Mouse (Mus musculus): ENCODE measurements around the gene Arhgdia. TPM values are rescaled to one million over a fixed set of nuclear protein-coding genes. Genes with fewer than 3 reads are reported as not detected.

Gene Arhgdia
- total and polyA plus RNA-seq, 2 experiments = 14.9 to 188 TPM

GRCm38 (mm10) chr11:120609250-120609649 is 27.8 kb upstream of the Arhgdia start:
- peaks cover 32% of the 10 kb centered on the region for H3K36me3 ChIP-seq (ENCODE audit: control insufficient read depth, insufficient read depth, low read length)
- TF ChIP-seq CTCF (IDR thresholded peaks at IDR 0.05; ENCODE audit: low read depth, low read length) (no peak), POLR2A (IDR thresholded peaks at IDR 0.05; ENCODE audit: extremely low read depth, insufficient read depth, low read length) (0 out of 2 replicates have a peak, but pooled peaks have one; percentile 5)
- DNase-seq (ENCODE audit: extremely low read depth, low read depth, low spot score) = peak; percentile 75
- H3K4me1 ChIP-seq (ENCODE audit: control insufficient read depth, insufficient read depth, low read length) = peaks cover 14% of the 10 kb centered on the region
- no peaks in the 10 kb centered on the region for H3K27me3 ChIP-seq (ENCODE audit: control insufficient read depth, insufficient read depth, low read length)
- 27% methylated on average over 8 of the region's 8 CpGs for WGBS
- no peaks in the 10 kb centered on the region for H3K79me2 ChIP-seq (ENCODE audit: control insufficient read depth, insufficient read depth, low read length)
- peak overlapping the region; percentile 49; the same call in 1 of the 2 replicates for H3K9ac ChIP-seq (ENCODE audit: low read depth, low read length)
- peak overlapping the region; percentile 24; the same call in 1 of the 2 replicates for H3K27ac ChIP-seq (replicated peaks; ENCODE audit: insufficient read depth, low read depth, low read length)
- no peak overlapping the region for H3K4me3 ChIP-seq (ENCODE audit: insufficient read depth, low read depth, low read length)

- Histone ChIP-seq H3K4me3 (ENCODE audit: insufficient read depth, low read depth, low read length) (no peak within 1 kb of the TSS), H3K27ac (replicated peaks; ENCODE audit: insufficient read depth, low read depth, low read length) (peak within 1 kb of the TSS; percentile 24), H3K4me1 (ENCODE audit: control insufficient read depth, insufficient read depth, low read length) (peaks cover 7% of the 10 kb centered on the region; the same call in 1 of the 2 replicates), H3K9ac (ENCODE audit: low read depth, low read length) (peak within 1 kb of the TSS; percentile 49; the same call in 1 of the 2 replicates), H3K36me3 (ENCODE audit: control insufficient read depth, insufficient read depth, low read length) (peaks cover 24% of the 10 kb centered on the region), H3K27me3 (ENCODE audit: control insufficient read depth, insufficient read depth, low read length) (no peaks in the 10 kb centered on the region), H3K79me2 (ENCODE audit: control insufficient read depth, insufficient read depth, low read length) (no peaks in the 10 kb centered on the region)
- DNase-seq (ENCODE audit: extremely low read depth, low read depth, low spot score) = peak; percentile 63
- 12% methylated on average over 45 of the region's 45 CpGs for WGBS
- TF ChIP-seq CTCF (IDR thresholded peaks at IDR 0.05; ENCODE audit: low read depth, low read length) (peak; percentile 3; the same call in 1 of the 2 replicates), POLR2A (IDR thresholded peaks at IDR 0.05; ENCODE audit: extremely low read depth, insufficient read depth, low read length) (0 out of 2 replicates have a peak, but pooled peaks have one; percentile 26)
Observed at GRCm38 (mm10) chr11:120608241-120609034, 27.0 kb upstream of the Arhgdia start, which contains the start of gene Npb. TSS of gene Npb (plus strand) at chr11:120608477.

- Histone ChIP-seq H3K27ac (replicated peaks; ENCODE audit: insufficient read depth, low read depth, low read length) (no peak overlapping the region), H3K9ac (ENCODE audit: low read depth, low read length) (no peak overlapping the region), H3K4me1 (ENCODE audit: control insufficient read depth, insufficient read depth, low read length) (0 out of 2 replicates have a peak, but pooled peaks cover 3% of the 10 kb centered on the region), H3K27me3 (ENCODE audit: control insufficient read depth, insufficient read depth, low read length) (no peaks in the 10 kb centered on the region), H3K79me2 (ENCODE audit: control insufficient read depth, insufficient read depth, low read length) (no peaks in the 10 kb centered on the region), H3K4me3 (ENCODE audit: insufficient read depth, low read depth, low read length) (no peak overlapping the region), H3K36me3 (ENCODE audit: control insufficient read depth, insufficient read depth, low read length) (peaks cover 13% of the 10 kb centered on the region)
- WGBS = 74% methylated on average over 4 of the region's 4 CpGs
- no peak for DNase-seq (ENCODE audit: extremely low read depth, low read depth, low spot score)
- TF ChIP-seq POLR2A (IDR thresholded peaks at IDR 0.05; ENCODE audit: extremely low read depth, insufficient read depth, low read length) = no peak
- TF ChIP-seq CTCF (IDR thresholded peaks at IDR 0.05; ENCODE audit: low read depth, low read length) = no peak
Observed at GRCm38 (mm10) chr11:120606764-120607163, 25.3 kb upstream of the Arhgdia start.

GRCm38 (mm10) chr11:120605667-120606066 is 24.2 kb upstream of the Arhgdia start:
- H3K79me2 ChIP-seq (ENCODE audit: control insufficient read depth, insufficient read depth, low read length) = no peaks in the 10 kb centered on the region
- H3K4me1 ChIP-seq (ENCODE audit: control insufficient read depth, insufficient read depth, low read length) = 0 out of 2 replicates have a peak, but pooled peaks cover 3% of the 10 kb centered on the region
- no peaks in the 10 kb centered on the region for H3K27me3 ChIP-seq (ENCODE audit: control insufficient read depth, insufficient read depth, low read length)
- H3K27ac ChIP-seq (replicated peaks; ENCODE audit: insufficient read depth, low read depth, low read length) = no peak overlapping the region
- peaks cover 4% of the 10 kb centered on the region; the same call in 1 of the 2 replicates for H3K36me3 ChIP-seq (ENCODE audit: control insufficient read depth, insufficient read depth, low read length)
- TF ChIP-seq CTCF (IDR thresholded peaks at IDR 0.05; ENCODE audit: low read depth, low read length) = no peak
- no peak overlapping the region for H3K4me3 ChIP-seq (ENCODE audit: insufficient read depth, low read depth, low read length)
- WGBS = 90% methylated on average over 7 of the region's 7 CpGs
- no peak overlapping the region for H3K9ac ChIP-seq (ENCODE audit: low read depth, low read length)
- no peak for DNase-seq (ENCODE audit: extremely low read depth, low read depth, low spot score)

- WGBS = 83% methylated on average over 2 of the region's 2 CpGs
- Histone ChIP-seq H3K79me2 (ENCODE audit: control insufficient read depth, insufficient read depth, low read length) (no peaks in the 10 kb centered on the region), H3K27ac (replicated peaks; ENCODE audit: insufficient read depth, low read depth, low read length) (no peak overlapping the region), H3K27me3 (ENCODE audit: control insufficient read depth, insufficient read depth, low read length) (no peaks in the 10 kb centered on the region), H3K4me1 (ENCODE audit: control insufficient read depth, insufficient read depth, low read length) (peaks cover 5% of the 10 kb centered on the region; the same call in 1 of the 2 replicates), H3K9ac (ENCODE audit: low read depth, low read length) (no peak overlapping the region), H3K4me3 (ENCODE audit: insufficient read depth, low read depth, low read length) (no peak overlapping the region), H3K36me3 (ENCODE audit: control insufficient read depth, insufficient read depth, low read length) (peaks cover 3% of the 10 kb centered on the region; the same call in 1 of the 2 replicates)
- TF ChIP-seq CTCF (IDR thresholded peaks at IDR 0.05; ENCODE audit: low read depth, low read length) (no peak), POLR2A (IDR thresholded peaks at IDR 0.05; ENCODE audit: extremely low read depth, insufficient read depth, low read length) (no peak)
- DNase-seq (ENCODE audit: extremely low read depth, low read depth, low spot score) = no peak
Observed at GRCm38 (mm10) chr11:120603545-120603944, 22.1 kb upstream of the Arhgdia start.
